Mouse (Mus musculus) limb, embryonic 14.5 days (tissue): ENCODE data around the gene Cdk5rap2. TPM values are rescaled to one million over a fixed set of nuclear protein-coding genes. Genes with fewer than 3 reads are reported as not detected.

Source experiments
- ATAC-seq: fragments of 200-750 bp; cut with Nextera tagmentation; 2 replicates; pipeline ENCODE4 v1.8.0; 2017; ENCODE audit warnings: low read depth, moderate number of reproducible peaks, moderate TSS enrichment; ENCODE audit not compliant: low FRiP score
- DNase-seq: peaks from one replicate; pipeline ENCODE4 v3.0.0-alpha.2; 2015; ENCODE audit warnings: low spot score
- H3K27ac ChIP-seq: fragments of 300-500 bp; sonication (generic); replicated peaks from 2 replicates; pipeline ENCODE4 v1.5.1; 2014; ENCODE audit warnings: low read depth, mild to moderate bottlenecking, low read length, moderate library complexity, mixed read lengths
- H3K27me3 ChIP-seq: fragments of 300-500 bp; sonication (generic); 2 replicates; pipeline ENCODE4 v1.6.1; 2014; ENCODE audit warnings: low read length, mixed read lengths; ENCODE audit not compliant: control insufficient read depth, insufficient read depth
- H3K36me3 ChIP-seq: fragments of 300-500 bp; sonication (generic); 2 replicates; pipeline ENCODE4 v1.6.1; 2014; ENCODE audit warnings: mild to moderate bottlenecking, low read length, moderate library complexity, mixed read lengths; ENCODE audit not compliant: control insufficient read depth, insufficient read depth
- H3K4me1 ChIP-seq: fragments of 300-500 bp; sonication (generic); 2 replicates; pipeline ENCODE4 v1.6.1; 2014; ENCODE audit warnings: antibody characterized with exemption, low read length, mixed read lengths; ENCODE audit not compliant: control insufficient read depth, insufficient read depth
- H3K4me2 ChIP-seq: fragments of 300-500 bp; sonication (generic); replicated peaks from 2 replicates; pipeline ENCODE4 v1.6.1; 2014; ENCODE audit warnings: low read depth, mild to moderate bottlenecking, low read length, moderate library complexity; ENCODE audit not compliant: severe bottlenecking
- H3K4me3 ChIP-seq: fragments of 300-500 bp; sonication (generic); replicated peaks from 2 replicates; pipeline ENCODE4 v1.5.1; 2014; ENCODE audit warnings: low read length
- H3K9ac ChIP-seq: fragments of 300-500 bp; sonication (generic); 2 replicates; pipeline ENCODE4 v1.6.1; 2014; ENCODE audit warnings: mild to moderate bottlenecking, low read depth, low read length, moderate library complexity; ENCODE audit not compliant: severe bottlenecking
- H3K9me3 ChIP-seq: fragments of 300-500 bp; sonication (generic); 2 replicates; pipeline ENCODE4 v1.6.1; 2016; ENCODE audit warnings: low read length; ENCODE audit not compliant: control insufficient read depth
- POLR2A ChIP-seq: fragments of 200-500 bp; IDR thresholded peaks from 2 replicates; pipeline ENCODE4 v1.8.0; 2012; ENCODE audit warnings: inconsistent platforms, mild to moderate bottlenecking, moderate library complexity, borderline replicate concordance; ENCODE audit not compliant: insufficient read depth, insufficient read length; ENCODE audit errors: extremely low read depth
- WGBS: fragments of 180-500 bp; shearing (Covaris S2); extraction: QIAGEN DNeasy Blood & Tissue Kit; methylation state at CpG from one replicate; pipeline ENCODE4 v1.1.7; 2014; 5-methylcytosine and 5-hydroxymethylcytosine counted together
- polyA plus RNA-seq, 2 experiments: library from polyadenylated mRNA; depleted of rRNA in 1 of 2; stranded (reverse) in 1 of 2; unstranded in 1 of 2; fragments of >200 nt; fragmentation: Nextera tagmentation in 1 of 2; extraction: Ambion mirVana in 1 of 2; gene quantifications; 2 replicates each; pipeline versions ENCODE4 v1.2.1 to v1.2.3; 2012 to 2014

Gene Cdk5rap2
- polyA plus RNA-seq (2012; rRNA removed) (15.4 and 18.7 TPM in 2 replicates), polyA plus RNA-seq (2014; fragmentation: Nextera tagmentation; extraction: Ambion mirVana) (19.2 and 24.2 TPM in 2 replicates)

GRCm38 (mm10) chr4:70409994-70410721, at the start of gene Cdk5rap2:
Cdk5rap2 (minus strand) TSS chr4:70410443.
- H3K4me2 ChIP-seq = peak within 1 kb of the TSS; percentile 67
- H3K27me3 ChIP-seq = no peaks in the 10 kb centered on the region
- ATAC-seq = peak; percentile 99
- H3K4me1 ChIP-seq = peaks cover 24% of the 10 kb centered on the region
- DNase-seq = peak; percentile 98
- H3K4me3 ChIP-seq = peak within 1 kb of the TSS; percentile 77
- under 1% methylated on average over 55 of the region's 55 CpGs for WGBS
- peak; percentile 69; the same call in 1 of the 2 replicates for TF ChIP-seq POLR2A
- H3K36me3 ChIP-seq = no peaks in the 10 kb centered on the region
- peak within 1 kb of the TSS; percentile 82 for H3K9ac ChIP-seq
- peak within 1 kb of the TSS; percentile 71 for H3K27ac ChIP-seq
- H3K9me3 ChIP-seq = no peaks in the 10 kb centered on the region

- peaks cover 3% of the 10 kb centered on the region; the same call in 1 of the 2 replicates for H3K9me3 ChIP-seq
- no peak overlapping the region for H3K27ac ChIP-seq
- no peaks in the 10 kb centered on the region for H3K27me3 ChIP-seq
- no peak for TF ChIP-seq POLR2A
- no peak overlapping the region for H3K4me2 ChIP-seq
- WGBS = 87% methylated on average over 3 of the region's 3 CpGs
- H3K4me1 ChIP-seq = no peaks in the 10 kb centered on the region
- H3K36me3 ChIP-seq = no peaks in the 10 kb centered on the region
- H3K4me3 ChIP-seq = no peak overlapping the region
- no peak overlapping the region for H3K9ac ChIP-seq
- ATAC-seq = no peak
- DNase-seq = no peak
Measured at GRCm38 (mm10) chr4:70452161-70452560, 41.9 kb upstream of the Cdk5rap2 start.

- no peaks in the 10 kb centered on the region for H3K27me3 ChIP-seq
- H3K9ac ChIP-seq = no peak overlapping the region
- H3K4me3 ChIP-seq = no peak overlapping the region
- peaks cover 3% of the 10 kb centered on the region; the same call in 1 of the 2 replicates for H3K9me3 ChIP-seq
- H3K36me3 ChIP-seq = no peaks in the 10 kb centered on the region
- ATAC-seq = no peak
- no peak overlapping the region for H3K27ac ChIP-seq
- no peak for TF ChIP-seq POLR2A
- no peak overlapping the region for H3K4me2 ChIP-seq
- peak; percentile 87 for DNase-seq
- WGBS = 1% methylated on average over 2 of the region's 2 CpGs
- H3K4me1 ChIP-seq = no peaks in the 10 kb centered on the region
Measured at GRCm38 (mm10) chr4:70451750-70452149, 41.5 kb upstream of the Cdk5rap2 start.

- peaks cover 3% of the 10 kb centered on the region; the same call in 1 of the 2 replicates for H3K9me3 ChIP-seq
- no peaks in the 10 kb centered on the region for H3K4me1 ChIP-seq
- no peak overlapping the region for H3K4me3 ChIP-seq
- DNase-seq = no peak
- no peaks in the 10 kb centered on the region for H3K36me3 ChIP-seq
- no peaks in the 10 kb centered on the region for H3K27me3 ChIP-seq
- no peak overlapping the region for H3K9ac ChIP-seq
- ATAC-seq = no peak
- H3K27ac ChIP-seq = no peak overlapping the region
- H3K4me2 ChIP-seq = no peak overlapping the region
- 74% methylated on average over 1 of the region's 1 CpGs for WGBS
- TF ChIP-seq POLR2A = no peak
Measured at GRCm38 (mm10) chr4:70449668-70450067, 39.4 kb upstream of the Cdk5rap2 start.

GRCm38 (mm10) chr4:70446774-70447173, 36.5 kb upstream of the Cdk5rap2 start:
- H3K36me3 ChIP-seq = no peaks in the 10 kb centered on the region
- H3K9ac ChIP-seq = no peak overlapping the region
- H3K4me1 ChIP-seq = no peaks in the 10 kb centered on the region
- H3K27me3 ChIP-seq = no peaks in the 10 kb centered on the region
- ATAC-seq (no peak), DNase-seq (no peak)
- no peak overlapping the region for H3K4me3 ChIP-seq
- no peak overlapping the region for H3K4me2 ChIP-seq
- H3K27ac ChIP-seq = no peak overlapping the region
- WGBS = 69% methylated on average over 3 of the region's 3 CpGs
- H3K9me3 ChIP-seq = peaks cover 3% of the 10 kb centered on the region; the same call in 1 of the 2 replicates
- no peak for TF ChIP-seq POLR2A
